Mouse (Mus musculus): ENCODE measurements at regions not wholly inside any gene's neighbourhood (a gene's known extent, or its start where the extent isn't known, plus 50 kb on each side); places are given as distances from the start of the nearest gene placed in this dataset.

- TF ChIP-seq CTCF (conservative IDR thresholded peaks at IDR 0.05; ENCODE audit: low read length) (no peak), POU5F1 (IDR thresholded peaks at IDR 0.05; ENCODE audit: borderline replicate concordance, low read length) (no peak), NANOG (IDR thresholded peaks at IDR 0.05; ENCODE audit: borderline replicate concordance, low read length) (no peak)
Measured at GRCm38 (mm10) chr16:93015636-93016035, 189.7 kb upstream of the Runx1 start.

Measured in E14TG2a.4 (cell line).